1 mouse cellular context compared by ENCODE assay signal in the genomic region with DNA sequence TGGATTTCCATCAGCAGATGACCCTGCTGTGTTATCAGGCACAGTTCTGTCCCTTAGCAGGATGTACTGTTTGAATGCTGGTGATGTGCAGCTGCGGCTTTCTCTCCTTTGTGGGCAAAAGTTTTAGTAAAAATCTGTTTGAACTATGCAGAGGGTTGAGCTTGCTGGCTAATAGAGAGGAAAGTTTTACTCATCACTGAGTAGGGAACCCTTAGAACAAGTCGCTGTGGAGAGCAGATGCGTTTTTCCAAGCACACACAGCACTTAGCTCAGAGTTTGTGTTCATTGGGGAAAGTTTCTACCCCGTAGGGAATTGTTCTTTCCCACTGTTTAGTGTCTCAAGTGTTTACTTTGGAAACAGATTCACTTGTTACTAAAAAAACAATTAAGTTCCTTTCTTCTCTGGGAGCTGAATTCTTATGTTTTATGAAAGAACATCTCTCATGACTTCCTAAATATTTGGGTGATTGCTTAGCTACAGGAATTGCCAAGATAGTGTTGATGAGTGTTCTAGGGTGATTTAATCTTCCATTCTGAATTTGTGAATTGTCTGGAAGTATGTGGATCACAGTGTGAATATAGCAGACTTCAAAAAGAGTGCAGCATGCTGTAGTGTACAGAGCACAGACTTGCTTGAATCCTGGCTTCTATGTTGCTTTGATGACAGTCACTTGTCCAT.
A peak's percentile ranks its signal among the peaks of the same experiment; 100 is the strongest.
TF ChIP-seq lines count a peak whose summit lies in the region.

No protein-coding gene starts in this region.

TF ChIP-seq in CH12.LX, 34 proteins besides CTCF, POLR2A, EP300 and RAD21 (continued from another document):
- TF ChIP-seq JUND (conservative IDR thresholded peaks at IDR 0.05; ENCODE audit: low read depth, low read length) (peak; percentile 98), ZNF384 (IDR thresholded peaks at IDR 0.05; ENCODE audit: low read depth, low read length) (no peak), GABPA (IDR thresholded peaks at IDR 0.05; ENCODE audit: insufficient replicate concordance, low read depth, low read length) (no peak), POLR2AphosphoS2 (IDR thresholded peaks at IDR 0.05; ENCODE audit: low read depth, low read length) (no peak), ZC3H11A (IDR thresholded peaks at IDR 0.05; ENCODE audit: low read depth, low read length) (no peak), TBP (conservative IDR thresholded peaks at IDR 0.05; ENCODE audit: low read depth, low read length) (no peak), MYC (IDR thresholded peaks at IDR 0.05; ENCODE audit: low read depth, low read length) (peak; percentile 60; the same call in 1 of the 2 replicates), MAX (IDR thresholded peaks at IDR 0.05; ENCODE audit: low read length) (peak; percentile 61; the same call in 1 of the 2 replicates), MAZ (IDR thresholded peaks at IDR 0.05; ENCODE audit: low read depth, low read length) (no peak), NRF1 (IDR thresholded peaks at IDR 0.05; ENCODE audit: low read depth, low read length) (no peak), NELFE (IDR thresholded peaks at IDR 0.05; ENCODE audit: low read depth, low read length) (no peak; the same call in 1 of the 2 replicates), SIN3A (IDR thresholded peaks at IDR 0.05; ENCODE audit: low read length) (peak; percentile 53), RCOR1 (conservative IDR thresholded peaks at IDR 0.05; ENCODE audit: low read depth, low read length) (no peak), SMC3 (IDR thresholded peaks at IDR 0.05; ENCODE audit: low read depth, low read length) (peak; percentile 13; the same call in 1 of the 2 replicates), USF2 (conservative IDR thresholded peaks at IDR 0.05; ENCODE audit: low read depth, low read length) (no peak), UBTF (IDR thresholded peaks at IDR 0.05; ENCODE audit: low read depth, low read length) (0 out of 2 replicates have a peak, but pooled peaks have one; percentile 31), MAFK (IDR thresholded peaks at IDR 0.05; ENCODE audit: insufficient replicate concordance, low read length) (0 out of 2 replicates have a peak, but pooled peaks have one; percentile 3), CHD2 (IDR thresholded peaks at IDR 0.05; ENCODE audit: low read length) (no peak), BHLHE40 (IDR thresholded peaks at IDR 0.05; ENCODE audit: low read depth, low read length) (peak; percentile 71), USF1 (IDR thresholded peaks at IDR 0.05; ENCODE audit: low read depth, low read length) (no peak), PAX5 (IDR thresholded peaks at IDR 0.05; ENCODE audit: low read length) (no peak), MXI1 (IDR thresholded peaks at IDR 0.05; ENCODE audit: low read depth, low read length) (peak; percentile 47; the same call in 1 of the 2 replicates), E2F4 (IDR thresholded peaks at IDR 0.05; ENCODE audit: insufficient replicate concordance, low read depth, low read length) (no peak), ZKSCAN1 (IDR thresholded peaks at IDR 0.05; ENCODE audit: borderline replicate concordance, low read depth, low read length) (no peak), ETS1 (conservative IDR thresholded peaks at IDR 0.05; ENCODE audit: low read depth, low read length) (peak; percentile 86)
